Mouse (Mus musculus) activated CD4-positive, CD25-positive, alpha-beta regulatory T cell, adult 4 months (primary cell): ENCODE results near the gene Npy. TPM values are rescaled to one million over a fixed set of nuclear protein-coding genes. Genes with fewer than 3 reads are reported as not detected.

Experiments used
- ATAC-seq: one replicate; pipeline ENCODE4 v1.8.0; 2017
- polyA plus RNA-seq, 2 experiments: library from polyadenylated mRNA; unstranded; fragments of 100-300 nt; shearing (Covaris generic); gene quantifications; one replicate each; pipeline ENCODE4 v1.2.1; 2017

Gene Npy
- not detected for polyA plus RNA-seq

DNA sequence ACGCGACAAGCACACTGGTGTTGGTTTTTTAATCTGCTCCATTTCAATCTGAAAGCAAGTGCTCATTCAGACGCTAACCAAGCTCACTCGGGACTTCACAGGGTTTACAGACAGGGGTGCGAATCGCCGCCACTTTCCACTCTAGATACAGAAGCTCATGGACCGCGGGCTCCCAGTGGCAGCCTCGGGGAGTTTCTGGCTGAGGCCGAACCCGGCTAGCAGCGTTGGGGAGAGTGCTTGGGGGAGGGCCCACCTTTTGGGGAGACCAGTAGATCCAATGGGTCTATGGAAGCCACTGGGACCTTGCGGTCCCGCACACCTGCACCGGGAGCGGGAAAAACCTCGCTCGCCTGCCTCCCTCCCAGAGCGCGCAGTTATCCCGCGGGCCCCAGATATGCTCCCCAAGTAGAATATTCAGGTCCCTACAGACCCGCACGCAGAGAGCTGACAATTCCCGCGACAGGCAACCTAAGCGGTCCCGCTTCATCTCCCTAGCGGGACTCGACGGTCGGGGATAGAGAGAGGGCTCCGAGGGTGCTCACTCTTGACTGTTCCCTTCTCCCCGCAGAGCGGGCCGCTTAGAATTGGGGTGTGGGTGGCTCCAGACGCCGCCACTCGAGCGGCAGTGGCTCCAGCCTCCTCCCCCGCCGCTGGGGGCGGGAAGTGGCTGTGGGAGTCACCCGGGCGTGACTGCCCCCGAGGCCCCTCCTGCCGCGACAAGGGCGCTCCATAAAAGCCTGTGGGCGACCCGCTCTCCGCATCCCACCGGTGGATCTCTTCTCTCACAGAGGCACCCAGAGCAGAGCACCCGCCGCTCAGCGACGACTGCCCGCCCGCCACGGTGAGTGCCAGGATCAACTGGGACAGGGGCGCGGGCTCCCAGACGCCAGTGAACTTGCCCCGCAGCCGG, at the start of gene Npy:
Gene Npy (plus strand): TSS at position 750 of the 910 bp plus-strand sequence.
- ATAC-seq = no peak

DNA sequence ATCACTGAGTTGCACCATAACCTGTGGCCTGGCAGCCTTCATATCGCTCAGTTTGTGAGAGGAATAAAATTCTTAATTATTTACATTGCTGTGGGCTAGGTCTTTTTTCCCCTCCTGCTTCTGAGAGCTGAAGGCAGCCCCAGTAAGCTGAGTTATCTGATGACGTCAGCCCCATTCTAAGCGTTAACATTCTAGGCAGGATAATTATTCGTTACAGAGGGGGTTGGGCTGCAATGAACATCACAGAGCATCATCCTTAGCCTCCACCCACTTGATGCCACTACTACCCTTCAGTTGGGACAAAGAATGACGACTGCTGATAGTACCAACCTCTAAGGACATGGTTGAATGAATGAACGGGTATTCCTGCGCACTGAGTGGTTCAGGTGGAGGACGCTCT, 47.5 kb upstream of the Npy start:
- no peak for ATAC-seq

DNA sequence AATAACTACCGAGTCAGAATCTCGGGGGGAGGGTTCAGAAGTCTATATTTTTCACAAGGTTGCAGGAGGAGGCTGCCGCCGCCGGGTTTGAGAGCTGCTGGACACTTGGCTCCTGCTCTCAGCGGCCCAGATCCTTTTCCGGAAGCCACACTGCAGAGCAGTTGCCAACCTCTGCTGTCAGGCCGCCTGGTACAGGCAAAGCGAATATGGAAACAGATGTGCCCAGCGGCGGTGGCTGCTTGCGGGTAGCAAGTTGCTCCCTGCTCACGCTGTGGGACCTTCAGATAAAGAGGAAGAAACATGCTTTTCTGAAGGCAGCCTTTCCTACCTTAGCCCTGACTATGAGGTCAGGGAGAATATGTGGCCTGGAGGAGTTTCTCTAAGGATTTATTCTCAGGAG, 44.4 kb upstream of the Npy start:
- ATAC-seq = no peak

DNA sequence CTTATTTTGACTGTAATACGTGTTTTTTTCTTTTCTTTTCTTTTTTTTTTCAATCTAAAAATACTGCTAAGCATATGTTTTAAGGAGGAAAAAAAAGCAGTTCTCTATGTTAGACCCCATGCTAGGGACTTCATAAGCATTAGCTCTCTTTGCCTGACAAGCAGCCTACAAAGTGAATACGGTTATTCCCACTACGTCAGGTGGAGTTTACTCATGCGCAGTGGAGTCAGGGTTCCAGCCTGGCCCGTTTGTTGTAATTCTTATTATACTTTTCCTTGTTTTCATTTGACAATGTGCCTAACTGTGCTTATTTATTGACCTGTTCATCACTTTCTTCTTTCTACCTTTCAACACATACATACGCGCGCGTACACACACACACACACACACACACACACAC, 43.8 kb upstream of the Npy start:
- no peak for ATAC-seq

DNA sequence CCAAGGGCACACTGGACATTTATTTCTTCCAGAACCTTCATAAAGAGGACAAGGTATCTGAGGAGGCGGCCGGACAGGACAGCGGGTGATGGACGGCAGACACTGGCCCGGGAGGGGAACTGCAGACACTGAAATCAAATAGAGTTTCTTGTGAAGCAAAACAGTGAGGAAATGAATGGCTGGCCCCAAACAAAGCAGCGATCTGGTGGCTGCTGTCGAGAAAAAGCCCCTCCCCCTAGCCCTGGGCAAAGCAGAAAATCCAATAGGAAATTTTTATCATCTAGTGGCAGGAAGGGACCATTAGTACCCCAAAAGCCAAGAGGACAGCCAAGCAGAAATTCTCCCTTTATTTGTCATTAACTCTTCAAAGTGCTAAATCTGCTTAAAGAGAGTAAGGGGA, 42.9 kb upstream of the Npy start:
- ATAC-seq = no peak

DNA sequence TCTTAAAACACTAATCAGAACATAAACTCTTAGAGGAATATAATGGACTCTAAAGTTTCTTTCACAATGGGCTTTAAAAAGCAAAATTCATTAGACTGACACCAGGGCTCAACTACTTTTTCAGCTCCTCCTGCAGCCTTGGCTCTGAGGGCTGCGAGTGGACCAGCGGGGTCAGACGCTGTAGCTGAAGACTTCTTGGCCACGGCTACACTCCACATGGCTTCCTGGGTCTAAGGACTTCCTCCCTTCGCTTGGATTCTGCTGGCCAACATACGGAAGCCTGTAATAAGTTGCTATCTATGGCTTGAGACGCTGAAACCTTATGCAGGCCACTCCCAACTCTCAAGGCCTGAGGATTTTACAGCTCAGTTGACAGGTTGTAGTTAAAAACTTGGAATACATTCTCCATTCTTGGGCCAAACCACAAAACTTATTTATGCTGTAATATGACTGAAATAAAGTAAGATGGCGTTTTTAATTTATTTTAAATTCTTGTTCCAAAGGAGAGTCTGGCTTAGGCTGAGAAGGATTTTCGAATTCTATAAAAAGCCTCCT, 41.6 kb upstream of the Npy start:
- no peak for ATAC-seq

DNA sequence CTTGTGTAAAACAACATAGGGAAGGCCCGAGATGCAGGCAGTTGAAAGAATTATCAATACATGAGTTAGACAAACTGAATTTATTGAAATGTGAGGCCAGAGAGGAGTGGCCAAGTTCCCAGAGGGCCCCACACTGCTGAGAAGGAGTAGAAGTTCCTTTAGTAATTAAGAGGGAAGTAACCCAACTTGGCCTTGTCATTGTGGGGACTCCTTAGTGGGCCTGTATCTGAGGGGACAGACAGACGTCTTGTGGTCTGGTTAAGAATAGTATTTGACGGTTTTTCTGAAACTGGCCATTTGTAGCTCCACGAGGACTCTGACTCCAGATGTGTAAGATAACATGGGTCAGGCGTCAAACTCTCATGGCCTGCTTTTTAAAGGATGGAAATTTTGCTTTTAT, 40.7 kb upstream of the Npy start:
- ATAC-seq = no peak

DNA sequence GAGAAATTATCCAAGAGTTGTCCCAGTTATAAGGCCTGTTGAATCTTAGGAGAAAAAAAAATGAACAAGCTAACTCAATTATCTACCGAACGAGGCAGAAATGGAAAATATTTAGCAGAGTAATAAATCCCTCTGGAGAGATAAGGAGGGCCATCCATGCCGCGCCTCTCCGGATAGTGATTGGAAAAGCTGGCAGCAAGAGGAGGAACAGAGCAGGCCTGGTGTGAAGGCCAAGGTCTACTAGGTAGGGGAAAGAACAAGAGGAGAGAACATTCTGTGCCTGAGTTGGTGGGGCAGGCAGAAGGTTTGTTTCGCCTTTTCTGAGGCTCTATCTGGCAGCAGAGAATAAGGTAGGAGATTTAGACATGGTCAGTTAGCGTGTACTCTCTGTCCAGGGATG, 39.8 kb upstream of the Npy start:
- no peak for ATAC-seq

DNA sequence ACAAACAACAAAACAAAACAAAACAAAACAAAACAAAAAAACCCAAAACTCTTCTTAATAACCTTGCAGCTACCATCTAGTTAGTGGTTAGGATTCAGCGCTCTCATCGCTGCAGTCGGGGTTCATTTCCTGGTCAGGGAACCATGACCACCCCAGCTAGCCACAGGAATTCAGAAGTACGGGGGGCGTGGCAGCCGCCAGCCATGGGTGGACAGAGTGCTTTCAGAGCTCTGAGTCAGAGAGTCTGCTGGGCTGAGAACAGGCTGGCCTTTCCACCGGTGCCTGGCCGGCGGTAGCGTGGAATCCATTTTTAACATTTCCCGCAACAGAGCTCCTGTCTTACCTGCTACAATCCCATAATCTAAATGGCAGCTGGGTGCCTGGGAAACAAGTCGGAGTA, 30.0 kb upstream of the Npy start:
- ATAC-seq = no peak

DNA sequence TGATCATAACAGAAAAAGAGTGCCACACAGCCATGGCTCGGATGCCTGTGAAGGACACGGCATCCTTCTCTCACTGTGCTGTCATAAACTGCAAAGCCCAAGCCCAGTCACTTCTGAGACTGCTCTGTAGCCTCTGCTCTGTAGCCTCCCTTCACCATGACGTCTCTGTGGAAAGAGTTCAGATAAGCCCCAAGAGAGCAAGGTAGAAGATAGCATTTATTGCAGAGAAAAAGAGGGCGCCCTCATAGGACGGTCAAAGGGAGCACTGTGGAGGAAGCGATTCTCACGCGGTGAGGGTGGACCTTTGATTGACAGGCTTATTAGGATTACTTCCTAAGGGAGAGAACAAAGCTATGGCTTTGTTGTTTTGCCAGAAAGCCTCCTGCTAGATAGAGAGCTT, 18.4 kb upstream of the Npy start:
- no peak for ATAC-seq

DNA sequence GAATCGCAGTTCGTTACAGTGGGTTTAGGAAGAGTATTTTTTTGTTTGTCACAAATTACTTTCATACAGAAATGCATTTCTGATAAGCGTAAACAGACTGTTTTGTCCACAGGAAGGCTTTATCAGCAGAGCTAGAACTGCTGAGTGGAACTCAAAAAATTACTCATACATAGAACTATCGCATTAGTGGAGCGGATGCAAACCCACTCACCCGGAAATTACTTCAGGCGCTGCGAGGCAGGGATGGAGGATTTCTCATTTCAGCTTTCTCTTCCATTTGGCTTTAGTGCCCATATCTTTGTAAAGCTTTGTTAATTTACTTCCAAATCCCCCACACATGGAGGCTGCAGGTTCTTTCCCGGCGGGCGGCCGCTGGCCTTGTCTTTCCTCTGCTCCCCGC, 14.4 kb upstream of the Npy start:
- ATAC-seq = no peak

DNA sequence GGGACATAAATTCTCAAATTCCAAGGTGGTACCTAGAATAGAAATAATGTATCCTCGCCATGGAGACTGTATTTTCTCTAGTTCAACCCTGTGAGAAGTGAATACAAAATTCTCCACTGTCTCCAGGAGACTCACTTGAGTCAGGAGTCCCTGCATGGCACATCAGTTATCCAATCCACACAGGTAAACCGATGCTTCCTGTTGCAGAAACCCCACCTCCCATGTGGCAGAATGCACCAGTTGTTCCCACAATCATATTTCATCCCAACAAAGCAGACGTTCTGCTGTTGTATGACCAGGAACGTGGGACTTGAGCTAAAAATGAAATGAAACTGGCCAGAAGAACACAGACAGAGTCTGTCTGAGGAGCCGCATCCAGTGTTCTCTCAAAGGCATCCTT, 5.3 kb upstream of the Npy start:
- no peak for ATAC-seq

DNA sequence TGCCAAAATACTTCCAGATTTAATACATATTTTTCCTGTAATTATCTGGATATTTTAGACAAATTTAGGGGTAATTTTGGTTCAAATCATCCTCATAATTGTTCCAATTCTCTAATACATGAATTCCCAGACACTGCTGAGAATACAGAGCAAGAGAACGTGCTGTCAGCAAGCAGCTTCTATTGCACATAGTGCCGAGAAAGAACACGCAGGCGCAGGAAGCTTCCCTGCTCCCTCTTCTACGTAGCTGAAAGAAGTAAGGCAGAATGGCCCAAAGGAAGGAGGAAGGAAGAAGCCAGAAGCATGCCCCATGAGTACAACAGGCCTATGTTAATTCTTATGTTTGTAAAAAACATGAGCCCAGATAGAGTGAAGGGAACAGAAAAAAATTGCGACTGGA, 4.9 kb upstream of the Npy start:
- ATAC-seq = no peak

DNA sequence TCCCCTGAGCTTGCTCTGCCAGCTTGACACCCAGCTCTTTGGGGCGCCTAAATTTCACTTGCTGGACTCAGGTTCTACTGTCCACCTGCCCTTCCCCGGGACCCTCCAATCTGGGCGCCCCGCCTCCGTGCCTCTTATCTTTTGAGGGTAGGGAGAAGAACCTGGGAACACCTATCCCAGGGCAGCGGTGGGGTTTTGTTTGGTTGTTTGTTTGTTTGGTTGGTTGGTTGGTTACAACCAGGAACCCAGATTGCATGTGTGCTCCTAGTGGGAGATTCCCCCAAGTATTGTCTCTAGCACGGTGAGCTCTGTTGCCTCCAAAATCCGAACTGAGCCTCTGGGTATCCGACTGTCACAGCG, 341 bp downstream of the Npy start:
- no peak for ATAC-seq

DNA sequence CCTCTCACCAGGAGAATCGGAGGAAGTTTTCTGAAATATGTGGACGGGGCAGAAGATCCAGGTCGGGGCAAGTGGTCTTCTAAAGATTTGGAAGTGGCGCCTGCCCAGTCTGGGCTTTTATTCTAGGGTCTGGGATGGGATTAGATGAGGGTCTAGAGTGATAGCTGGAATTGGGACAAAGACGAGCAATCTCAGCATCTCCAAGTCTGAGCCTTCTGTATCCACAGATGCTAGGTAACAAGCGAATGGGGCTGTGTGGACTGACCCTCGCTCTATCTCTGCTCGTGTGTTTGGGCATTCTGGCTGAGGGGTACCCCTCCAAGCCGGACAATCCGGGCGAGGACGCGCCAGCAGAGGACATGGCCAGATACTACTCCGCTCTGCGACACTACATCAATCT, 861 bp downstream of the Npy start:
- no peak for ATAC-seq

DNA sequence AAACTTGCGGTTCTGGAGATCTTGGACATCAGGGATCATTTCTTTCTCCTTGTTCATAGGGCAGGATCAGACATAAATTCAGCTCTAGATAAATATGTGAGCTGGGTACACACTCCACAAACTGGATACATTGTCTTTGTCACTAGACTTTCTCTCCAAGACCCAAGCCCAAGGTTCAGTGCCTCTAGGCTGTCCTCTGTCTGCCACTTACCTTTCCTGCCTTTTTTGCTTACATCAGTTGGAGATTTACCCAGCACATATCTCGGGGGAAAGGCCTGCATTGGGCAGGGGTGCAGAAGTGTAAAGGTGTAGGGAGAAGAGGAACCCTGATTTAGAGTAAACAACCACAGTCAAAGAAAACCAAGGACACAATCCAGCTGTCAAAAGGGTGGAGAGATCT, 1.3 kb downstream of the Npy start:
- no peak for ATAC-seq

DNA sequence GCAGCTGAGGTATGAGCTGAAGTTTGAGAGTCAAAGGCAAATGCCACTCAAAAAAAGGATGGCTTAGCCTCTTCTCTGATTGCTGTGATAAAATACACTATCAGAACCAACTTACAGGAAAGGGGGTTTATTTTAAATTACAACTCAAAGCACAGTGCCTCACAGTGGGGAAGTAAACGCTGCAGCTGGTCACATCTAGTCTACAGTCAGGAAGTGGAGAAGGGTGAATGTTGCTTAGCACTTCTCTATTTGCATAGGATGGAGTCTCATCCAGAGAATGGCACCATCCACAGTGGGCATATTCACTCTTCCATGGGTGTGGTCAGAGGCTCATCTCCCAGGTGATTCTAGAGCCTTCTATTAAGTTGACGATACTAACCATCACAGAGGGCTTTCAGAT, 9.1 kb downstream of the Npy start:
- ATAC-seq = no peak

DNA sequence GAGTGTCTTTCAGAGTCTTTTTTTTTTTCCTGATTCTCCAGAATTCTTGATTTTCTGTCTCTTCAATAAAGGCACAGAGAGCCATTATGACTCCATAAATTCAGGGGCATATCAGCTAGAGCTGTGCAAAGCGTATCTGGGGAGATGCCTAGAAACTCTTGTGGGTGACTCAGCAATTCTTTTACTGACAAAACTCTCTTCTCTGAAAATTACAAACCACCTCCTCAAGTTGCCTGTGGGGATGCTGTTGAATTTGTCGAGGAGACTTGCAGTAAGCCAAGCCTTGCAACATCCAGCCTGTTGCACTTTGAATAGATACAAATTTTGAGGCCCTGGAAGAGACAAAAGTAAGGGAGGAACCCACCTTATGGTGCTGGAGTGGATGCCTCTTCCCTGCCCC, 34.3 kb downstream of the Npy start:
- no peak for ATAC-seq

DNA sequence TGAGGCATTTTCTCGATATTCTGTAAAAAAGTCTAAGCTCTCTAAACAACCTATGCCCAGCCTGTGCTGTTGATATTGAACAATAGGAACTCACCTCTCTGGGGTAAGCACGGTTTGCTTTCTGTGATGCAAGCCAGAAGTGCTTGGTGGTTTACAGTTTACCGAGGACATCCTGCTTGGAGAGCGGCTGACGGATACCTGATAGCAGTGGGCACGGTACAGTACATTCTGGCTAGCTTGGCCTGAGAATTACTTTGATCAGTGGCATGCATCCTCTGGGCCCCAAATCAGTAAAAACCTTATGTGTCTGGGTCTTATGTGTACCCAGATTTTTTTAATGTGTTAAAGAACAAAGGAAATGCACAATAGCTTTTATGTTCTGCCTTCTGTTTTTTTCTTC, 45.1 kb downstream of the Npy start:
- ATAC-seq = no peak

DNA sequence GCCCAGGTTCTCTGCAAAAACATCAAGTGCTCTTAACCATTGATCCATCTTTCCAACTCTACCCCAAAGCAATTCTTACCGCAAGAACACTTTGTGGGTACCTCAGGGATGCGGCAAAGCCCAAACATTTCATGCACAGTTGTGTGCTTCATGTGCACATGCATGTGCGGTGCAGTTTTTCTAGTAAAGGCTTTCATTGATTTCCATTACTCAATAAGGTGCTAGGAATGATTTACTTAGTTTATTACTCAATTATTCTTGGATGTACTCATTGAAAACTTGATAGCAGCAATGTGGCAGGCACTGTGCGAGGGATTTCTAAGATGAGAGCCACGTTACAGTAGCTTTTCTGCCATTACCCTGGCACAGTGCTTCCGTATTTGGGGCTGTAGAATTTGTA, 48.6 kb downstream of the Npy start:
- no peak for ATAC-seq

DNA sequence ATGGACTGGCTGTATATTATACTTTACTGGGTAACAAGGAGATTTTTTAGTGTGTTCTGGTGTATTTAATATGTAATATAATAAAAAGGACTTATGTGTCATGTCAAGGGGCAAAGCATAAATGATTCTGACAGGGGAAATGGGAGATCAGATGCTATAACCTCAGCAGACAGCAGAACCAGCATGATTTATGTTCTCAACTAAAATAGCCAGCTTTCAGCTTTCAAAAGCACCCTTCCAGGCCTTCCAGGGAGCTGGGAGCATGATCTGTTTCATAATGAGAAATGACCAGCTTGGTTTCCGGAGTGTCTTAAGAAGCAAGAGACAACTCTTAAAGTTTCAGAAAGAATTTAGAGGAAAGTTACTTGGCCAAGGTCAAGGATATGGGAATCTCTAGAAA, 51.0 kb downstream of the Npy start:
- ATAC-seq = no peak

DNA sequence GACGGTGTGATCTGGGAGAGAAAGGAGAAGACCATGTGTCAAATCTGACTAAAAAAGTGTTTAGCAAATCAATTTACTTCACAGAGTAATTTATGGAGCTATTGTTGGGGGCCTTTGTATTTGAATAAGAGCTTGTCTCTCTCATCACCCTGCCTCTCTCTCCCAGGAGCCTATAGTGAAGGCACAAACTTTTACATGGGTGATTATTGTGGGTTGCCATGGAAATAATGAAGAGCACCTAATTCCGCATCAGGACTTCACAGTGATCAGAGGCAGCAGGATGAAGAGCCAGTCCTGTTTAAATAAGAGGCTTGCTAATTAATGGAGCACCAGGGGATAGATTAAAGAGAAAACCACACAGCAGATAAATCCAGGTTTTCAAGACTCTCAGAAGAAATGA, 52.6 kb downstream of the Npy start:
- ATAC-seq = no peak

DNA sequence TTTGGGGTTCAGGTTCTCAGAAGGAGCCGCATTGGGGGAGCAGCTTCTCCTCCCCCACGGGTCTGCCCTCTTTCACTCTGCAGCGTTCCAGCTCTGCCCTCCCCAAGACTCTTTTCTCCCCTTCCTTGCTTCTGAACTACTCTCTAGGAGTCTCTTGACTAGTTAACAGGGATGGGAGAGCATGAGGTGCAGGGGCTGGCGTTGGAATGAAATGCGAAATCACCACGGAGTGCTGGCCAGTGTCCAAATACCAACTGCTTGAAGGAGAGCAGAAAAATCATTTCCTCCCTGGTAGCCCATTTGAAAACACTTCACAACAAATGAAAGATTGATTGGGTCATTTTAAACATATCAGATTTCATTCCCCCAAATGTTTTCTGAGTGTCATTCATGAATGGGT, 53.3 kb downstream of the Npy start:
- ATAC-seq = no peak
